Mouse (Mus musculus) layer of hippocampus, postnatal 14 days (tissue): Measurements from ENCODE around the gene Olfr90. TPM values are rescaled to one million over a fixed set of nuclear protein-coding genes. Genes with fewer than 3 reads are reported as not detected.

Experiments used
- DNase-seq, 2 experiments: peaks; one replicate each; pipeline ENCODE4 v3.0.0; 2021 to 2022; ENCODE audit warnings: low spot score in 2 of 2, mixed read lengths in 1 of 2
- total RNA-seq, 2 experiments: library from RNA; stranded (reverse); gene quantifications; 2 replicates each; pipeline ENCODE4 v1.2.3; 2021

Gene Olfr90
- total RNA-seq, 2 experiments from 2014 or later, result 0.12 TPM; not detected in 1

- peak in 1 of 2 experiments; percentile 66 for DNase-seq
These were observed 26.1 kb downstream of the Olfr90 start for GRCm38 (mm10) chr17:37062101-37062641.

GRCm38 (mm10) chr17:37061435-37061834 is 26.9 kb downstream of the Olfr90 start:
- no peak for DNase-seq

- no peak for DNase-seq
These were observed 31.3 kb downstream of the Olfr90 start for GRCm38 (mm10) chr17:37056957-37057356.

GRCm38 (mm10) chr17:37051745-37052144 is 36.6 kb downstream of the Olfr90 start:
- no peak for DNase-seq

- DNase-seq, result no peak
These were observed 37.4 kb downstream of the Olfr90 start for GRCm38 (mm10) chr17:37050876-37051275.

GRCm38 (mm10) chr17:37050399-37050798 is 37.9 kb downstream of the Olfr90 start:
- DNase-seq, result peak; percentile 90 to 94

GRCm38 (mm10) chr17:37049570-37050310 is 38.6 kb downstream of the Olfr90 start:
- peak; percentile 84 to 85 for DNase-seq

- no peak for DNase-seq
These were observed 39.9 kb downstream of the Olfr90 start for GRCm38 (mm10) chr17:37048383-37048782.

GRCm38 (mm10) chr17:37047981-37048380 is 40.3 kb downstream of the Olfr90 start:
- no peak for DNase-seq

- no peak for DNase-seq
These were observed 40.8 kb downstream of the Olfr90 start for GRCm38 (mm10) chr17:37047332-37047976.

GRCm38 (mm10) chr17:37046312-37047112 is 41.8 kb downstream of the Olfr90 start:
- peak in 1 of 2 experiments; percentile 70 for DNase-seq

- DNase-seq, result peak; percentile 78 to 80
These were observed 42.5 kb downstream of the Olfr90 start, which contains the start of gene Gabbr1 for GRCm38 (mm10) chr17:37045611-37046311. Gene Gabbr1, plus strand, starts transcription at chr17:37045966.

GRCm38 (mm10) chr17:37044651-37045244 is 43.6 kb downstream of the Olfr90 start:
- no peak for DNase-seq

GRCm38 (mm10) chr17:37039127-37039894 is 49.0 kb downstream of the Olfr90 start:
- no peak for DNase-seq

Other genes starting within 250 kb of the Olfr90 start
- gene Trim15, start 221.3 kb downstream of the Olfr90 start, total RNA-seq, result not detected
- gene Trim10, start 218.9 kb downstream of the Olfr90 start, total RNA-seq, result not detected
- not detected for gene Trim40, start 198.4 kb downstream of the Olfr90 start, total RNA-seq
- not detected for gene Trim31, start 190.4 kb downstream of the Olfr90 start, total RNA-seq
- gene Rnf39, start 145.6 kb downstream of the Olfr90 start, total RNA-seq, result 1 to 10 TPM; 4.2 to 4.6 TPM
- 10 to 100 TPM; 88.6 to 96.9 TPM for gene Ppp1r11, start 136.8 kb downstream of the Olfr90 start, total RNA-seq
- gene Znrd1, start 129.9 kb downstream of the Olfr90 start, total RNA-seq, result 10 to 100 TPM; 29.3 to 34.2 TPM
- gene Znrd1as, start 129.9 kb downstream of the Olfr90 start, total RNA-seq, result 1 to 10 TPM; 5.6 to 5.9 TPM
- not detected for gene 2410137M14Rik, start 107.3 kb downstream of the Olfr90 start, total RNA-seq
- 1 to 10 TPM; 2.1 to 3.0 TPM for gene H2-M5, start 99.0 kb downstream of the Olfr90 start, total RNA-seq
- gene Zfp57, start 87.3 kb downstream of the Olfr90 start, total RNA-seq, result 10 to 100 TPM; 33.4 to 34.3 TPM
- 10 to 100 TPM; 56.9 to 66.4 TPM for gene Mog, start 65.1 kb downstream of the Olfr90 start, total RNA-seq
- gene Gabbr1, start 42.5 kb downstream of the Olfr90 start, total RNA-seq, result 100 to 1,000 TPM; 609 to 643 TPM
- not detected for gene Olfr91, start 9.8 kb upstream of the Olfr90 start, total RNA-seq
- not detected for gene Olfr92, start 31.6 kb upstream of the Olfr90 start, total RNA-seq
- not detected for gene Olfr93, start 73.0 kb upstream of the Olfr90 start, total RNA-seq
- not detected for gene Ubd, start 105.4 kb upstream of the Olfr90 start, total RNA-seq
- not detected for gene Olfr94, start 112.5 kb upstream of the Olfr90 start, total RNA-seq
- not detected for gene Olfr95, start 124.6 kb upstream of the Olfr90 start, total RNA-seq
- not detected for gene Olfr96, start 131.6 kb upstream of the Olfr90 start, total RNA-seq
- gene Olfr97, start 148.8 kb upstream of the Olfr90 start, total RNA-seq, result not detected
- gene Olfr98, start 175.2 kb upstream of the Olfr90 start, total RNA-seq, result not detected
- gene H2-M3, start 181.7 kb upstream of the Olfr90 start, total RNA-seq, result 1 to 10 TPM; 2.2 to 2.5 TPM
- gene Olfr99, start 195.0 kb upstream of the Olfr90 start, total RNA-seq, result not detected
- not detected for gene Olfr101, start 215.8 kb upstream of the Olfr90 start, total RNA-seq
- not detected for gene Olfr102, start 228.6 kb upstream of the Olfr90 start, total RNA-seq